Mouse (Mus musculus) cerebellum, adult 2 months (tissue): Measurements from ENCODE around the gene Casd1. TPM values are rescaled to one million over a fixed set of nuclear protein-coding genes. Genes with fewer than 3 reads are reported as not detected.

Source experiments
- DNase-seq, 2 experiments: peaks; one replicate each; pipeline ENCODE4 v3.0.0; 2021
- H3K27ac ChIP-seq: fragments of 200-500 bp; 2 replicates; pipeline ENCODE4 v1.5.1; 2012; ENCODE audit warnings: low read length, control low read depth, inconsistent platforms; ENCODE audit not compliant: insufficient read depth
- H3K27me3 ChIP-seq: fragments of 200-500 bp; 2 replicates; pipeline ENCODE4 v1.6.1; 2012; ENCODE audit warnings: inconsistent platforms, mild to moderate bottlenecking, low read length, moderate library complexity; ENCODE audit not compliant: control insufficient read depth, insufficient read depth
- H3K4me1 ChIP-seq: fragments of 200-500 bp; 2 replicates; pipeline ENCODE4 v1.6.1; 2011; ENCODE audit warnings: low read length; ENCODE audit not compliant: control insufficient read depth, insufficient read depth
- H3K4me3 ChIP-seq: fragments of 200-500 bp; replicated peaks from 2 replicates; pipeline ENCODE3; 2011; ENCODE audit warnings: mild to moderate bottlenecking, low read depth, low read length, control low read depth; ENCODE audit not compliant: insufficient read depth
- CTCF ChIP-seq: fragments of 200-500 bp; IDR thresholded peaks from 2 replicates; pipeline ENCODE4 v1.5.1; 2011; ENCODE audit warnings: low read depth, mild to moderate bottlenecking, control low read depth, low read length, moderate library complexity, borderline replicate concordance; ENCODE audit not compliant: insufficient read depth
- POLR2A ChIP-seq: fragments of 200-500 bp; IDR thresholded peaks from 2 replicates; pipeline ENCODE4 v1.6.1; 2011; ENCODE audit warnings: low read length, control low read depth, borderline replicate concordance; ENCODE audit not compliant: insufficient read depth
- WGBS: fragments of 180-500 bp; shearing (Covaris S2); methylation state at CpG from one replicate; pipeline ENCODE4 v1.1.7; 2018; 5-methylcytosine and 5-hydroxymethylcytosine counted together
- polyA plus RNA-seq: library from polyadenylated mRNA; depleted of rRNA; stranded (reverse); fragments of >200 nt; gene quantifications from 2 replicates; pipeline ENCODE4 v1.2.3, GENCODE M21; 2012; rRNA removed

Casd1 gene
- polyA plus RNA-seq, 1 experiment: 42.8 TPM

- no peak for TF ChIP-seq POLR2A
- TF ChIP-seq CTCF: no peak
- WGBS: 80% methylated on average over 4 of the region's 4 CpGs
- H3K4me3 ChIP-seq: no peak overlapping the region
- H3K27ac ChIP-seq: no peak overlapping the region
- DNase-seq: no peak
- H3K27me3 ChIP-seq: no peaks in the 10 kb centered on the region
- no peaks in the 10 kb centered on the region for H3K4me1 ChIP-seq
Measured at GRCm38 (mm10) chr6:4680576-4680975, 79.9 kb downstream of the Casd1 start.

- no peak for TF ChIP-seq POLR2A
- no peak for TF ChIP-seq CTCF
- H3K4me1 ChIP-seq: no peaks in the 10 kb centered on the region
- no peak for DNase-seq
- H3K27ac ChIP-seq: no peak overlapping the region
- H3K27me3 ChIP-seq: no peaks in the 10 kb centered on the region
- no peak overlapping the region for H3K4me3 ChIP-seq
- 73% methylated on average over 10 of the region's 10 CpGs for WGBS
Measured at GRCm38 (mm10) chr6:4684706-4685340, 84.2 kb downstream of the Casd1 start.

GRCm38 (mm10) chr6:4690438-4690837, 89.8 kb downstream of the Casd1 start:
- Histone ChIP-seq H3K4me1 (no peaks in the 10 kb centered on the region), H3K27me3 (no peaks in the 10 kb centered on the region), H3K4me3 (no peak overlapping the region), H3K27ac (no peak overlapping the region)
- TF ChIP-seq CTCF: no peak
- TF ChIP-seq POLR2A: no peak
- 95% methylated on average over 4 of the region's 4 CpGs for WGBS
- no peak for DNase-seq

Other genes with a start within 250 kb of the Casd1 start
- 9.0 and 11.6 TPM in 2 replicates for gene Col1a2, start 96.0 kb upstream of the Casd1 start, polyA plus RNA-seq
- gene Sgce, start 146.4 kb downstream of the Casd1 start, polyA plus RNA-seq: 39.5 and 40.5 TPM in 2 replicates
- 18.7 and 18.9 TPM in 2 replicates for gene Peg10, start 146.5 kb downstream of the Casd1 start, polyA plus RNA-seq